Mouse (Mus musculus): ENCODE measurements around the gene Rnf7. TPM values are rescaled to one million over a fixed set of nuclear protein-coding genes. Genes with fewer than 3 reads are reported as not detected.

Rnf7 gene
- total and polyA plus RNA-seq, 3 experiments, result 71.5 to 104 (median 85.0) TPM

- peaks cover 6% of the 10 kb centered on the region; the same call in 1 of the 2 replicates for H3K9me3 ChIP-seq (replicated peaks)
- H3K27me3 ChIP-seq (ENCODE audit: insufficient read depth, low read length), result peaks cover 2% of the 10 kb centered on the region; the same call in 1 of the 2 replicates
- TF ChIP-seq GATA1 (IDR thresholded peaks at IDR 0.05; ENCODE audit: borderline replicate concordance, low read length), result no peak
- TF ChIP-seq POLR2AphosphoS5 (IDR thresholded peaks at IDR 0.05; ENCODE audit: insufficient replicate concordance, low read depth, low read length), result no peak
- TF ChIP-seq CTCF (IDR thresholded peaks at IDR 0.05; ENCODE audit: low read depth, low read length), result no peak
- DNase-seq (ENCODE audit: low spot score), result no peak
- peaks cover 17% of the 10 kb centered on the region for H3K36me3 ChIP-seq (replicated peaks)
- no peak overlapping the region for H3K4me3 ChIP-seq (ENCODE audit: low read depth, low read length)
- ATAC-seq (ENCODE audit: extremely low read depth, insufficient number of reproducible peaks, low FRiP score, poor library complexity, severe bottlenecking), result no peak
- peaks cover 2% of the 10 kb centered on the region; the same call in 1 of the 2 replicates for H3K4me1 ChIP-seq (ENCODE audit: insufficient read depth, low read depth, low read length)
Observed at GRCm38 (mm10) chr9:96461607-96462006, 16.9 kb downstream of the Rnf7 start.

- ATAC-seq (ENCODE audit: extremely low read depth, insufficient number of reproducible peaks, low FRiP score, poor library complexity, severe bottlenecking) (no peak), DNase-seq (ENCODE audit: low spot score) (no peak)
- Histone ChIP-seq H3K27me3 (ENCODE audit: insufficient read depth, low read length) (peaks cover 2% of the 10 kb centered on the region), H3K9me3 (replicated peaks) (peaks cover 6% of the 10 kb centered on the region; the same call in 1 of the 2 replicates), H3K4me3 (ENCODE audit: low read depth, low read length) (no peak overlapping the region), H3K36me3 (replicated peaks) (peaks cover 9% of the 10 kb centered on the region), H3K4me1 (ENCODE audit: insufficient read depth, low read depth, low read length) (no peaks in the 10 kb centered on the region)
- no peak for TF ChIP-seq TAL1 (conservative IDR thresholded peaks at IDR 0.05; ENCODE audit: low read depth, low read length)
- TF ChIP-seq GATA2 (IDR thresholded peaks at IDR 0.05; ENCODE audit: borderline replicate concordance, low read depth, low read length), result no peak
- TF ChIP-seq CTCF (IDR thresholded peaks at IDR 0.05; ENCODE audit: low read depth, low read length), result no peak
- TF ChIP-seq GATA1 (IDR thresholded peaks at IDR 0.05; ENCODE audit: borderline replicate concordance, low read length), result no peak
- TF ChIP-seq POLR2AphosphoS5 (IDR thresholded peaks at IDR 0.05; ENCODE audit: insufficient replicate concordance, low read depth, low read length), result no peak
Observed at GRCm38 (mm10) chr9:96460117-96460865, 18.2 kb downstream of the Rnf7 start.

- Histone ChIP-seq H3K36me3 (replicated peaks) (no peaks in the 10 kb centered on the region), H3K27me3 (ENCODE audit: insufficient read depth, low read length) (peaks cover 8% of the 10 kb centered on the region), H3K9me3 (replicated peaks) (no peaks in the 10 kb centered on the region), H3K4me1 (ENCODE audit: insufficient read depth, low read depth, low read length) (no peaks in the 10 kb centered on the region), H3K4me3 (ENCODE audit: low read depth, low read length) (no peak overlapping the region)
- no peak for TF ChIP-seq POLR2AphosphoS5 (IDR thresholded peaks at IDR 0.05; ENCODE audit: insufficient replicate concordance, low read depth, low read length)
- no peak for TF ChIP-seq CTCF (IDR thresholded peaks at IDR 0.05; ENCODE audit: low read depth, low read length)
- TF ChIP-seq TAL1 (conservative IDR thresholded peaks at IDR 0.05; ENCODE audit: low read depth, low read length), result no peak
- TF ChIP-seq GATA1 (IDR thresholded peaks at IDR 0.05; ENCODE audit: borderline replicate concordance, low read length), result no peak
- no peak for TF ChIP-seq GATA2 (IDR thresholded peaks at IDR 0.05; ENCODE audit: borderline replicate concordance, low read depth, low read length)
- ATAC-seq (ENCODE audit: extremely low read depth, insufficient number of reproducible peaks, low FRiP score, poor library complexity, severe bottlenecking) (no peak), DNase-seq (ENCODE audit: low spot score) (no peak)
Observed at GRCm38 (mm10) chr9:96455618-96456017, 22.9 kb downstream of the Rnf7 start.

GRCm38 (mm10) chr9:96452956-96453355 lies 25.5 kb downstream of the Rnf7 start:
- peaks cover 6% of the 10 kb centered on the region for H3K4me1 ChIP-seq (ENCODE audit: insufficient read depth, low read depth, low read length)
- no peak for ATAC-seq (ENCODE audit: extremely low read depth, insufficient number of reproducible peaks, low FRiP score, poor library complexity, severe bottlenecking)

GRCm38 (mm10) chr9:96450900-96451720 lies 27.4 kb downstream of the Rnf7 start:
- H3K36me3 ChIP-seq (replicated peaks), result no peaks in the 10 kb centered on the region
- peaks cover 6% of the 10 kb centered on the region for H3K4me1 ChIP-seq (ENCODE audit: insufficient read depth, low read depth, low read length)
- H3K9me3 ChIP-seq (replicated peaks), result no peaks in the 10 kb centered on the region
- peaks cover 11% of the 10 kb centered on the region for H3K27me3 ChIP-seq (ENCODE audit: insufficient read depth, low read length)
- DNase-seq (ENCODE audit: low spot score) (no peak), ATAC-seq (ENCODE audit: extremely low read depth, insufficient number of reproducible peaks, low FRiP score, poor library complexity, severe bottlenecking) (no peak)
- no peak for TF ChIP-seq TAL1 (conservative IDR thresholded peaks at IDR 0.05; ENCODE audit: low read depth, low read length)
- TF ChIP-seq GATA2 (IDR thresholded peaks at IDR 0.05; ENCODE audit: borderline replicate concordance, low read depth, low read length), result no peak
- TF ChIP-seq CTCF (IDR thresholded peaks at IDR 0.05; ENCODE audit: low read depth, low read length), result no peak
- TF ChIP-seq POLR2AphosphoS5 (IDR thresholded peaks at IDR 0.05; ENCODE audit: insufficient replicate concordance, low read depth, low read length), result no peak
- no peak for TF ChIP-seq GATA1 (IDR thresholded peaks at IDR 0.05; ENCODE audit: borderline replicate concordance, low read length)
- H3K4me3 ChIP-seq (ENCODE audit: low read depth, low read length), result no peak overlapping the region

More at GRCm38 (mm10) chr9:96452956-96453355, 25.5 kb downstream of the Rnf7 start:
- no peak for DNase-seq (ENCODE audit: low spot score)
- Histone ChIP-seq H3K36me3 (replicated peaks) (no peaks in the 10 kb centered on the region), H3K4me3 (ENCODE audit: low read depth, low read length) (no peak overlapping the region), H3K9me3 (replicated peaks) (no peaks in the 10 kb centered on the region), H3K27me3 (ENCODE audit: insufficient read depth, low read length) (peaks cover 6% of the 10 kb centered on the region)
- TF ChIP-seq POLR2AphosphoS5 (IDR thresholded peaks at IDR 0.05; ENCODE audit: insufficient replicate concordance, low read depth, low read length) (no peak), GATA1 (IDR thresholded peaks at IDR 0.05; ENCODE audit: borderline replicate concordance, low read length) (no peak), CTCF (IDR thresholded peaks at IDR 0.05; ENCODE audit: low read depth, low read length) (no peak), TAL1 (conservative IDR thresholded peaks at IDR 0.05; ENCODE audit: low read depth, low read length) (no peak)

- ATAC-seq (ENCODE audit: extremely low read depth, insufficient number of reproducible peaks, low FRiP score, poor library complexity, severe bottlenecking), result no peak
- no peak for TF ChIP-seq POLR2AphosphoS5 (IDR thresholded peaks at IDR 0.05; ENCODE audit: insufficient replicate concordance, low read depth, low read length)
- TF ChIP-seq GATA2 (IDR thresholded peaks at IDR 0.05; ENCODE audit: borderline replicate concordance, low read depth, low read length), result no peak
- no peak for TF ChIP-seq GATA1 (IDR thresholded peaks at IDR 0.05; ENCODE audit: borderline replicate concordance, low read length)
- TF ChIP-seq CTCF (IDR thresholded peaks at IDR 0.05; ENCODE audit: low read depth, low read length), result no peak
- no peak for TF ChIP-seq TAL1 (conservative IDR thresholded peaks at IDR 0.05; ENCODE audit: low read depth, low read length)
Observed at GRCm38 (mm10) chr9:96449514-96449913, 29.0 kb downstream of the Rnf7 start.

More at GRCm38 (mm10) chr9:96449514-96449913, 29.0 kb downstream of the Rnf7 start:
- peaks cover 6% of the 10 kb centered on the region for H3K4me1 ChIP-seq (ENCODE audit: insufficient read depth, low read depth, low read length)
- no peak for DNase-seq (ENCODE audit: low spot score)
- peaks cover 8% of the 10 kb centered on the region for H3K27me3 ChIP-seq (ENCODE audit: insufficient read depth, low read length)
- H3K4me3 ChIP-seq (ENCODE audit: low read depth, low read length), result no peak overlapping the region; the same call in 1 of the 2 replicates
- no peaks in the 10 kb centered on the region for H3K9me3 ChIP-seq (replicated peaks)
- no peaks in the 10 kb centered on the region for H3K36me3 ChIP-seq (replicated peaks)

Measured in G1E (cell line).